Mouse (Mus musculus): ENCODE measurements around the gene Itsn1.

DNA sequence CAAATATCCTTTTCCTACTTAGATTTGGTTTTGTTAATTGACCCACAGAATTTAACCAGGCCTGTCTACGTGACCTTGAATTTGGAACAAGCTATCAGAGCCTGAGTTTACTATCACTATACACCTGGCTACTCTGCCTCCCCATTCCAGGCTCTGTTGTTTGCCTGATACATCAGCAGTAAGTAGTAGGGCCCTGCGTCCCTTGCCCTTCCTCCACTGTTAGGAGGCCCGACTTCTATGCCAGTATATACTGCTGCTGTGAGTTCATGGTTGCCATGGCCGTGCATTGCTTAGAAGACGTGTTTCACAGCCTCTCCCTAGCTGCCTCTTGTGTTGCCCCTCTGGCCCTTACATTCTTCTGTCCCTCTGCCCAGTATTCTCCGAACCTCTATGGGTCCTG is 42.3 kb downstream of the Itsn1 start:
- no peak for TF ChIP-seq CTCF (IDR thresholded peaks at IDR 0.05; ENCODE audit: low read depth)
- no peak for TF ChIP-seq EP300 (optimal IDR thresholded peaks at IDR 0.05)
